Mouse (Mus musculus): ENCODE measurements around the gene Ren1. TPM values are rescaled to one million over a fixed set of nuclear protein-coding genes. Genes with fewer than 3 reads are reported as not detected.

The Ren1 gene
- not detected in 2 replicates for total RNA-seq (2017)

GRCm38 (mm10) chr1:133350210-133350609 is at the start of gene Ren1:
Ren1 (plus strand) TSS chr1:133350510.
- no peak for ATAC-seq (replicated peaks in 1 of 2; ENCODE audit: insufficient read depth in 1 of 2, low FRiP score in 2 of 2, low TSS enrichment in 1 of 2, low read depth in 1 of 2, poor library complexity in 2 of 2, severe bottlenecking in 2 of 2)

GRCm38 (mm10) chr1:133302540-133302939 is 47.8 kb upstream of the Ren1 start:
- ATAC-seq (replicated peaks in 1 of 2; ENCODE audit: insufficient read depth in 1 of 2, low FRiP score in 2 of 2, low TSS enrichment in 1 of 2, low read depth in 1 of 2, poor library complexity in 2 of 2, severe bottlenecking in 2 of 2), result no peak

GRCm38 (mm10) chr1:133306842-133307241 is 43.5 kb upstream of the Ren1 start:
- peak; percentile 74 to 80 for ATAC-seq (replicated peaks in 1 of 2; ENCODE audit: insufficient read depth in 1 of 2, low FRiP score in 2 of 2, low TSS enrichment in 1 of 2, low read depth in 1 of 2, poor library complexity in 2 of 2, severe bottlenecking in 2 of 2)

- peak in 1 of 2 experiments; percentile 66; a peak in 2 of 4 replicates for ATAC-seq (replicated peaks in 1 of 2; ENCODE audit: insufficient read depth in 1 of 2, low FRiP score in 2 of 2, low TSS enrichment in 1 of 2, low read depth in 1 of 2, poor library complexity in 2 of 2, severe bottlenecking in 2 of 2)
Measured at GRCm38 (mm10) chr1:133307318-133307717, 43.0 kb upstream of the Ren1 start.

GRCm38 (mm10) chr1:133309652-133310267 is 40.5 kb upstream of the Ren1 start, which contains the start of gene Golt1a:
Golt1a (plus strand) TSS chr1:133309800.
- no peak for ATAC-seq (replicated peaks in 1 of 2; ENCODE audit: insufficient read depth in 1 of 2, low FRiP score in 2 of 2, low TSS enrichment in 1 of 2, low read depth in 1 of 2, poor library complexity in 2 of 2, severe bottlenecking in 2 of 2)

- ATAC-seq (replicated peaks in 1 of 2; ENCODE audit: insufficient read depth in 1 of 2, low FRiP score in 2 of 2, low TSS enrichment in 1 of 2, low read depth in 1 of 2, poor library complexity in 2 of 2, severe bottlenecking in 2 of 2), result no peak
Measured at GRCm38 (mm10) chr1:133311240-133311639, 39.1 kb upstream of the Ren1 start.

GRCm38 (mm10) chr1:133311946-133312345 is 38.4 kb upstream of the Ren1 start:
- peak in 1 of 2 experiments; percentile 15; a peak in 1 of 4 replicates for ATAC-seq (replicated peaks in 1 of 2; ENCODE audit: insufficient read depth in 1 of 2, low FRiP score in 2 of 2, low TSS enrichment in 1 of 2, low read depth in 1 of 2, poor library complexity in 2 of 2, severe bottlenecking in 2 of 2)

GRCm38 (mm10) chr1:133314364-133314763 is 35.9 kb upstream of the Ren1 start:
- ATAC-seq (replicated peaks in 1 of 2; ENCODE audit: insufficient read depth in 1 of 2, low FRiP score in 2 of 2, low TSS enrichment in 1 of 2, low read depth in 1 of 2, poor library complexity in 2 of 2, severe bottlenecking in 2 of 2), result peak; percentile 49 to 76; a peak in 3 of 4 replicates

GRCm38 (mm10) chr1:133315775-133316174 is 34.5 kb upstream of the Ren1 start:
- ATAC-seq (replicated peaks in 1 of 2; ENCODE audit: insufficient read depth in 1 of 2, low FRiP score in 2 of 2, low TSS enrichment in 1 of 2, low read depth in 1 of 2, poor library complexity in 2 of 2, severe bottlenecking in 2 of 2), result no peak

- no peak for ATAC-seq (replicated peaks in 1 of 2; ENCODE audit: insufficient read depth in 1 of 2, low FRiP score in 2 of 2, low TSS enrichment in 1 of 2, low read depth in 1 of 2, poor library complexity in 2 of 2, severe bottlenecking in 2 of 2)
Measured at GRCm38 (mm10) chr1:133316577-133316976, 33.7 kb upstream of the Ren1 start.

- no peak for ATAC-seq (replicated peaks in 1 of 2; ENCODE audit: insufficient read depth in 1 of 2, low FRiP score in 2 of 2, low TSS enrichment in 1 of 2, low read depth in 1 of 2, poor library complexity in 2 of 2, severe bottlenecking in 2 of 2)
Measured at GRCm38 (mm10) chr1:133317149-133317548, 33.2 kb upstream of the Ren1 start.

GRCm38 (mm10) chr1:133321267-133321925 is 28.9 kb upstream of the Ren1 start, which contains the start of gene Kiss1:
Kiss1 (plus strand) TSS chr1:133321875.
- ATAC-seq (replicated peaks in 1 of 2; ENCODE audit: insufficient read depth in 1 of 2, low FRiP score in 2 of 2, low TSS enrichment in 1 of 2, low read depth in 1 of 2, poor library complexity in 2 of 2, severe bottlenecking in 2 of 2), result no peak

- no peak for ATAC-seq (replicated peaks in 1 of 2; ENCODE audit: insufficient read depth in 1 of 2, low FRiP score in 2 of 2, low TSS enrichment in 1 of 2, low read depth in 1 of 2, poor library complexity in 2 of 2, severe bottlenecking in 2 of 2)
Measured at GRCm38 (mm10) chr1:133323333-133323732, 27.0 kb upstream of the Ren1 start.

GRCm38 (mm10) chr1:133325951-133326350 is 24.4 kb upstream of the Ren1 start:
- no peak for ATAC-seq (replicated peaks in 1 of 2; ENCODE audit: insufficient read depth in 1 of 2, low FRiP score in 2 of 2, low TSS enrichment in 1 of 2, low read depth in 1 of 2, poor library complexity in 2 of 2, severe bottlenecking in 2 of 2)

GRCm38 (mm10) chr1:133327094-133327493 is 23.2 kb upstream of the Ren1 start:
- no peak for ATAC-seq (replicated peaks in 1 of 2; ENCODE audit: insufficient read depth in 1 of 2, low FRiP score in 2 of 2, low TSS enrichment in 1 of 2, low read depth in 1 of 2, poor library complexity in 2 of 2, severe bottlenecking in 2 of 2)

- ATAC-seq (replicated peaks in 1 of 2; ENCODE audit: insufficient read depth in 1 of 2, low FRiP score in 2 of 2, low TSS enrichment in 1 of 2, low read depth in 1 of 2, poor library complexity in 2 of 2, severe bottlenecking in 2 of 2), result no peak
Measured at GRCm38 (mm10) chr1:133328299-133328795, 22.0 kb upstream of the Ren1 start.

GRCm38 (mm10) chr1:133328896-133329637 is 21.2 kb upstream of the Ren1 start:
- peak in 1 of 2 experiments; percentile 17; a peak in 1 of 4 replicates for ATAC-seq (replicated peaks in 1 of 2; ENCODE audit: insufficient read depth in 1 of 2, low FRiP score in 2 of 2, low TSS enrichment in 1 of 2, low read depth in 1 of 2, poor library complexity in 2 of 2, severe bottlenecking in 2 of 2)

- no peak for ATAC-seq (replicated peaks in 1 of 2; ENCODE audit: insufficient read depth in 1 of 2, low FRiP score in 2 of 2, low TSS enrichment in 1 of 2, low read depth in 1 of 2, poor library complexity in 2 of 2, severe bottlenecking in 2 of 2)
Measured at GRCm38 (mm10) chr1:133329638-133329964, 20.7 kb upstream of the Ren1 start.
